Mouse (Mus musculus) urinary bladder, adult 2 months (tissue): ENCODE data around the gene 1110002E22Rik. TPM values are rescaled to one million over a fixed set of nuclear protein-coding genes. Genes with fewer than 3 reads are reported as not detected.

Experiments
- DNase-seq: peaks from one replicate; pipeline ENCODE4 v3.0.0; 2022; ENCODE audit warnings: low spot score
- polyA plus RNA-seq: library from polyadenylated mRNA; depleted of rRNA; stranded (reverse); fragments of >200 nt; gene quantifications from 2 replicates; pipeline ENCODE4 v1.2.3, GENCODE M21; 2012

The 1110002E22Rik gene
- polyA plus RNA-seq, 1 experiment, result 0.03 TPM

DNA sequence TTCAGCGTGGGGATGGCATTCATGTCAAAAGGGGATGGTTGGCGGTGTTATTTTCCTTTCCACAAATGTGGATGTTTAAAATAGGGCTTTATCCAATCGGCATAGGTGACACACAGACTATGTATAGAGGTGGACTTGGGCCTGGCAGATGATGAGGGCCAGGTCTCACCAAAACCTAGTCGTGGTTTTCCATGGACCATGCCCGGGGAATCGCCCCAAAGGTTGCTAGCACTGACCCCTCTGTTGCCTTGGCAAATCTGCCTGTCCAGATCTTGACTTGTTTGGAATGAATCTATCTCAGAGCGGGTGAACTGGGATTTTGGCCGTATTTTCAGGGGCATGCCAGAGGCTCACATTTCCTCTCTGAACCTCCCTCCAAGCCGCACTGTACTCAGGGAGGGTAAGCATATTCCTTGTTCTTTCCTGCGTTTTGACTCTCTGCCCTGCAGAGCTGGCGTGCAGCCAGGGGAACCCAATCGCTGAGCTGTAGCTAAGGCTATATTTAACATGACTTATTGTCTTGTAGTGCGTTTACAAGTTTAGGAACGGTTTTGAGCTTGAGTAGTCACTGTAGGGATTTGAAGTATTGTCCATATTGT, 1.0 kb upstream of the 1110002E22Rik start:
- no peak for DNase-seq

DNA sequence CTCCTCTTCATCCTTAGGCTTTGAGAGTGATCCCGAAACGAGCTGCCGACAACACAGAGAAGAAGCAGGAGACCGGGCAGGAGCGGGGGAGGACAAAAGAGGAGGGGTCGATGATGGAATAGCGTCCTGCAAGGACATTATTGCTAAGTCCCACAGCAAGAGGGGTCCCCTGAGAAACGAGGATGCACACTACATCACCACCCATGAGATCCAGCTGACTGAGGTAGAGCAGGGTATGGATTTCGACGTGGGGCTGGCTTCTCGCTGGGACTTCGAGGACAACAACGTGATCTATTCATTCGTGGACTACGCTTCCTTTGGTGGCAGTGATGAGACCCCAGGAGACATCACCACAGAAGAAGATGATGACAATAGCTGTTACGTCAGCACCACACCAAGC, 1.1 kb downstream of the 1110002E22Rik start:
- no peak for DNase-seq

DNA sequence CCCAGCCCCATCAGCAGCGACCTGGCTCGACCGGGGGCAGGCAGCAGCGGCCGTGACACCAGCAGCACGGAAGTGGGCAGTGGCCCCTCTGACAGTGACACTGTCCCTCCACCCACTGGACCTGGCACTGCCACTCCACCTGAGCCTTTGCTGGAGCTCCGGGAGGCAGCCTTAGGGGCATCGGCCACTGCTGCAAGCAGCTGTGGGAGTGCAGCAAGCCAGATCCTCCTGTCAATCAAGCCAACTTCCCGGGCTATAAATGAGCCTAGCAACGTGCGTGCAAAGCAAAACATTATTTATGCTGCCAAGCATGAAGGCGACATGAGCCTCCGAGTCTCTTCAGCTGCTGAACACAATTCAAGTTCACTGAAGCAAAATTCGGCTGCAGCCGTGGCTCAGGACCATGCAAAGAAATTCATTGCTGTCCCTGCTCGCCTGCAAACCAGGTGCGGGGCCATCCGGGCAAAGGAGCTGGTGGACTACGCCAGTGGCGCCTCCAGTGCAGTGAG, 1.6 kb downstream of the 1110002E22Rik start:
- DNase-seq, result no peak

DNA sequence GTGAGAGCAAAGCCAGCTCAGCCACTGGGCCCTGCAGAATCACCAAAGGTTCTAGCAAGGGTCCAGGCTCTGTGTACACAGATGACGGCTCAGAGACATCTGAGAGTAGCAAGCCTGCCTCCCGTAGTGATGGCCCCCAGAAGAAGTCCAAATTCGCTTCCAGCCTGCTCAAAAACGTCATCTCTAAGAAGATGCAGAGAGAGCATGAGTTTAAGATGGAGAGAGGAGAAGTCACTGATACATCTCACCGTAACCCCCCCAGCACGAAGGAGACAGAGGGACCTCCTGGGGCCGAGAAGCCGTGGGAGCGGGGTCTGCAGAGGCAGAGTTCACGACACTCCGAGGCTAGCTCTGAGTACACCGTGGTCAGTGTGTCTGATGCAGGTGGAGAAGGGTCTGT, 2.4 kb downstream of the 1110002E22Rik start, which contains the start of gene Gm5105:
TSS of gene Gm5105 (minus strand) at position 101 of the 400 bp plus-strand sequence.
- no peak for DNase-seq

DNA sequence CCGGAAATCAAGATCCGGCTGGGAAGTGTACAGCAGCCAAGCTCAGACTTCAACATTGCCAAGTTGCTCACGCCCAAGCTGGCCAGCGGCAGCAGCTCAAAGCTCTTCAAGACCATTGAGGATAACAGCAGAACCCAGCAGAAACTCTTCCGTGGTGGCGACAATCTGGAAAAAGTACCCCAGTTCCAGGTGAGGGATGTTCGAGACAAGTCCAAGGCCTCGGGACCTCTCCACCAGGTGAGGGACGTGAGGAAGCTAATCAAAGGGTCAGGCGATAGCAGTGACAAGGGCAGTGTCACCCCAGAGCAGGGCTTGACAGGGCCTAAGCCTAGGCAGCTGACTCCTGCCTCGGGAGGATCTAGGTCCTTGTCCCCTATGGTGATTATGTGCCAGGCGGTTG, 3.3 kb downstream of the 1110002E22Rik start:
- no peak for DNase-seq

DNA sequence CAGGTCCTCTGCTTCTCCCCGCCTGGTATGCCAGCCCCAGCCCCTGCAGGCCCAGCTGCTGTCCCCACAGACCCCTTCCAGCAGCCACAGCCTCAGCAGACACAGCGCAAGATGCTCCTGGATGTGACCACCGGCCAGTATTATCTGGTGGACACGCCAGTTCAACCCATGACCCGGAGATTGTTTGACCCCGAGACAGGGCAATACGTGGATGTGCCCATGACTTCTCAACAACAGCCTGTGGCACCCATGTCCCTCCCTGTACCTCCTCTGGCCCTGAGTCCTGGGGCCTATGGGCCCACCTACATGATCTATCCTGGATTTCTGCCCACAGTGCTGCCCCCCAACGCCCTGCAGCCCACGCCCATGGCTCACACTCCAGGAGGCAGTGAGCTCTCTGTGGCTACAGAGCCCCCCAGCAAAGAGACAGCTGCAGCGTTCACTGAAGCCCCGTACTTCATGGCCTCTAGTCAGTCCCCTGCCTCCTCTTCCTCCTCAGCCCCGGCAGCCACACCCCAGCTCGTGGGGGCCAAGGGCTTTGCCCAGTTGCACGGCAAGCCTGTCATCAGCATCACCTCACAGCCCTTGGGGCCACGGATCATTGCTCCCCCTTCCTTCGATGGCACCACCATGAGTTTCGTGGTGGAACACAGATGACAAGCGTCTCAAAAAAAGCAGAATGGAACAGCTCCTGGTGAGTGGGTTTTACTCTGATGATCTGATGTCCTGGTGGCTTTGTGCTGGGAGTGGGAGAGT, 5.1 kb downstream of the 1110002E22Rik start:
- no peak for DNase-seq

DNA sequence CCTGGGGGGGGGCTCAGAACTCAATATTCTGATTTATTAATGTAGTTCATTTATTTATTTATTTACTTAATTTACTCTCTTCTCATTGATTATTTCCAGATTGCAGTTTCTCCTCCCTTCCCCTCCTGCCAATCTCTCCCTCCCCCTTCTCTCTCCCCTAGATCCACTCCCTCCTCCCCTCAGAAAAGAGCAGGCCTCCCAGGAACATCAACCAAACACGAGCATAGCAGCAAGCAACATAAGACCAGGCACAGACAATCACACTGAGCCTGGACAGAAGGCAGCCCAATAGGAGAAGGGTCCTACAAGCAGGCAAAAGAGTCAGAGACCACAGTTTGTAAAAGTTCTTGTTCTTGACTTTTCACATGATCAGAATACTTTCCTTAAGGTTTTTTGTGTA, 6.2 kb downstream of the 1110002E22Rik start:
- DNase-seq, result no peak

DNA sequence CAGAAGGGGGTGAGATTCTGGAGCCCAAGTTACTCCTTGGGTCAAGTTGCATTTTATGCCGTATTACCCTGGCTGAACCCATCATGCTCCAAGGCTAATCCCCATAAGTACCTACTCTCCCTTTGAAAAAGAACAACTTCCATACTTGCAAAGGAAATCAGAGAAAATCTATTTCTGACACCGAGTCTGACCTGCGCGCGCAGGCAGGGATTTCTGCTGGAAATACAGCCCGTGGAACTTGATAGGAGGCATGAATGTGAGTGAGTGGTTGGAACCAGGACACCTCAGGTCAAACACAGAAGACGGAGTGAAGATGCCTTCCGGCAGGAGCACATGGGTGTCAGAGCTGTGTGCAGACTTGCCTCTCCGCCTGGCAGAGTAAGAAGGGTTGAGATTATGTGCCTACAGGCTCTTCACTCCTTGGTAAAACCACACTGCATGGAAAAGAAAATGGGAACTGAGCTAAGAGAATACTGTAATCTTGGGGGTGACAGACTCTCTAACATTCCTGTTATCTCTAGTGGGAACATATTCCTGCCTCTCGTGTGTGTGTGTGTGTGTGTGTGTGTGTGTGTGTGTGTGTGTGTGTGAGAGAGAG, 6.7 kb downstream of the 1110002E22Rik start:
- DNase-seq, result no peak

DNA sequence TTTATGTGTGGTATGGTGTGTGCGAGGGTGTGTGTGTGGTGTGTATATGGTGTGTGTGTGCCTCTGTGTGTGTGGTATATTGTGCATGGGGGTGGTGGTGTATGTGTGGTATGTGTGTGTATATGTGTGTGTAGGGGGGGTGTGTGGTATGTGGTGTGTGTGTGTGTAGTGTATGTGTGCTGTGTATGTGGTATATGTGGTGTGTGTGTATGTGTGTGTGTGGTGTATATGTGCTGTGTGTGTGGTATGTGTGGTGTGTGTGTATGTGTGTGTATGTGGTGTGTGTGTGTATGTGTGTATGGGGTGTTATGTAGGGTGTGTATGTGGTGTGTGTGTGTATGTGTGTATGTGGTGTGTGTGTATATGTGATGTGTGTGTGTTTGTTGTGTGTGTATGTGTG, 9.4 kb downstream of the 1110002E22Rik start:
- DNase-seq, result no peak

DNA sequence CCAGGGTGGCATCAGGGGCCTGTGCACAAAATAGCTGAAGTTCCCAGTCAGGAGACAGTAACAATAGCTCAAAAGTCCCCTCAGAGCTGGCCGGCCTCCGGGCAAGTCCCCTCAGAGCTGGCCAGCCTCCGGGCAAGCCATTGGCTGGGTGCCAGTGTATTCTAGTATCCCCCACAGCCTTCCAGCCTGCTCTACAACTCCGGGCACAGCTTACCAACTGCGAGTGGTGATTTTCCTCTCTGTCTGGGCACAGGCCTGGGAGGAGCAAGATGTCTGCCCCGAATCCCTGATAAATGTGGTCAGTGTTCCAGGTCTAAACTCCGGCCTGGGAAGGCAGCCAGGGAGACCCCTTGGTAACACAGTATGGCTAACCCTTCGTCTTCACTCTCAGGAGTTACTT, 10.4 kb downstream of the 1110002E22Rik start:
- DNase-seq, result no peak

DNA sequence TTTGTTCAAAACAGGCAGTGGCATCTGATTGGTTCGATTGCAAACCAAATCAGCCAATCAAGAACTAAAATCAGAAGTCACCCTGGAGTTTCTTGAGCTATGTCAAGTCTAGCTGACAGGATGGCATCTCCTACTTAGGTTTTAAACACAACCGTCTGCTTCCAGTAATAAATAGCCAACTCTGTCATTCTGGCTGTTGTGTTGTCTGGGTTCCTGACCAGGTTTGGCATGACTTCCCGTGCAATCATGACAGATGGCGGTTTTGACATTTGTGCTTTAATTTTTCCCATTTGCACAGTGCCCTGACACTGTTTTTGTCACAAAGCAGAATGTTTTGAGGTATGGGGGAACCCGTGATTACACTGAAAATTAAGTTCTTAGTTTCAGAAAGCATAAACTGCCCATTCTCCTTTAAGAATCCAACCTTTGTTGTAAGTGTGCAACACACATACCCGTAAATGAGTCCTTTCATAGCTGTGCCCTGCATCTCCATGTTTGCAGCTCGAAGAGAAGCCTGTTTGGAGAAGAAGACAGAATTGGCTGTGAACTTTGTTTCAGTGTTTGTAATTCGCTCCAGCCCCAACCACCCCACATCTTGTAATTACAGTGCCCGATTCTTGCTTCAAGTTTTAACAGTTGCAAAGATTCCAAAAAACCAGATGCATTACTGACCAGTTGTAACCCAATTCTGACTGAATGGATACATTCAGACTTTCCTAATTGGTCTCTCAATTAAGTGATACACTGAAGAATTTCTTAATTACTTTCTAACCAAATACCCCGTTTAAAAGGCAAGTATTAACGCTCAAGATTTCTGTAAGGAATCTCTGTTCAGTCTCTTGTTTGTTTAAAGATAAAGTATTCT, 12.9 kb downstream of the 1110002E22Rik start:
- DNase-seq, result no peak

DNA sequence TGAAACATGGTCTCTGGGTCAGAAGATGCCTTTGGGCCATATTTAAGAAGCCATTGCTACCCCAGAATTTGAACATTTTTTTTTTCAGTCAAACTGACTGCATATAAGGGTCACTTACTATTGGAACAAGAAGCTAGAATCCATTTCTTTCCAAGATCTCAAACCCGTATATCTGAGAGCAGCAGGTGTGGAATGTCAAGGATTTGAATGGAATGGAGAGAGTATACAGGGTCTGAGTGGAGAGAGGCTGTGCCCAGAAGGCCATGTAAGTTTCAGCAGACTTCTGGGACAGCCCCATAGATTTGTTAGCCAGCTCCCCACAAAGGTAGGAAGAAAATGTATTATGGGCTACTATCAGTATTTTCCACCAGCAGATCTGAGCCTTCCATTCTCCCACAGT, 13.8 kb downstream of the 1110002E22Rik start:
- DNase-seq, result no peak

DNA sequence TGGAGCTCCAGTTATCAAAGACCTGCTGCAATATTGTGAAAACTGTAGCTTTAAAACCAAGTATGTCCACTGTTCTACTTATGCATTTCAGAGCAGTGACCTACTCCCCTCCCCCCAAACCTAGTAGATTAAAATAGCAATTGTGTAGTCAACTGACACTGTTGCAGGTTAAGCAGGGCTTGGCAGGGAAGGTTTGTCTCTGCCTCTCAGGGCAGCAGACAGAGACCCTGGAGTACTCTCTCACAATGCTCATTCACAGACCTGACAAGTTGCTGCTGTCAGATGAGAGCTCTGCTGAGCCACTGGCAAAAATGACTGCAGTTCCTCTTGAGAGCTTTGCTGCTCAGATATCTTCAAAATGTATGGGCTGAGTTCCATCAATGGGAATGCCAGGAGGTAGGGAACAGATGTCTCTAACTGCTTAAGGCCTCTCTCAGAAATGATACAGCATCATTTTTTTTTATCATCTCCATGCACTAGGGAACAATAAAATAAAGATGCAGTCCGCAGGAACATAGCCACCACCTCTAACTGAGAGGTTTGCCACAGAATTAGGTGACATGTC, 18.3 kb downstream of the 1110002E22Rik start:
- no peak for DNase-seq

DNA sequence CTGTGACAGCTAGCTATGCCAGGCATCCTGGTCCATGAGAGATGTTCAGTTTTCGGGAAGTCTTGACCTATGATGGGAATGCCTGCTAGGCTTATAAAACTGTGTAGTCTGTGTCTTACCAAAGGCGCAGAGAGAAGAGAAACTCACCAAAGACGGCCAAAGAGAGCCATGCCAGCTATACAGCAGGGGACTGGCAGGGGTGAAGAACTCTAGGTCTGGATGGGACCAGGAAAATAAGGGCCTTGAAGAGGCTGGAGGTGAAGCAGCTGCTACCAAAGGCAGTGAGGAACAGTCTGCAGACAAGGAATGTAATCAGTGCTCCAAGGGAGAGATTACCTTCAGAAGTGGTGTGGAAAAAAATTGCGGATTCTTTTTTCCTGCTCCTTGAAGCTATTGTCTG, 19.0 kb downstream of the 1110002E22Rik start:
- no peak for DNase-seq

DNA sequence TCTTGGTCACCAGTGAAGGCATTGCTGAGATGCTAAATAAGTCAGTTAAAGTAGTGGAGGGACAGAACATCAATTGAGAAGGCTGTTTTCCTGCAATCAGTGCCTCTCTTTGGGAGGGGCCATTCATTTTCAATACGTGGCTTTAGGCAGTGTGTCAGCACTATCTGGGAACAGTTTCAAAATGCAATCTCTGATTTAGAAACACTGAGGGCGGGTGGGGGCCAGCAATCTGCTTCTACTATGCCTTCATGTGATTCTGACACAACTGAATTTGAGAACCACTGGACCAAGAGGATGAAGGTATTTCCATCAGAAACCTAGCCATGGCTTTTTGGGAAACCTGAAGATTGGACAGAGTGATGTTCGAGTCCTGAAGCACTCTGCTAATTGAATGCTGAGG, 30.4 kb downstream of the 1110002E22Rik start:
- no peak for DNase-seq

DNA sequence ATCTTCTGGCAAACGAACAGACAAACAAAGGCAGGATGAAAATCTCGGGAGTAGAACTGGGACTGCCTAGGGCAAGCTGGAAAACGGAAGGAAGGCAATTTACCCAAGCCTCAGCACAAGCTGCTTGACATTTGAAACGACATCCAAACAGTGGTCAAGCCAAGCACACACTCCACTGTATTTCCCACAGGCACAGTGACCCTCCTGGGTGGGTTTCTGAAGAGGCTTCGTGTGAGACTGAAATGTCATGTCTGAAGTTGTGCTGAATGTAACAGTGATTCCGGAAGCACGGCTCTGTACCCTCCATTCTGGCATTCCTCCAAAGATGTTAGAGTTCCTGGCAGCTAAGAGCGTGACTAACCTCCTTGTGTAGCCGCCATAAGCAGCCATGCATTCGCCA, 30.9 kb downstream of the 1110002E22Rik start:
- no peak for DNase-seq

DNA sequence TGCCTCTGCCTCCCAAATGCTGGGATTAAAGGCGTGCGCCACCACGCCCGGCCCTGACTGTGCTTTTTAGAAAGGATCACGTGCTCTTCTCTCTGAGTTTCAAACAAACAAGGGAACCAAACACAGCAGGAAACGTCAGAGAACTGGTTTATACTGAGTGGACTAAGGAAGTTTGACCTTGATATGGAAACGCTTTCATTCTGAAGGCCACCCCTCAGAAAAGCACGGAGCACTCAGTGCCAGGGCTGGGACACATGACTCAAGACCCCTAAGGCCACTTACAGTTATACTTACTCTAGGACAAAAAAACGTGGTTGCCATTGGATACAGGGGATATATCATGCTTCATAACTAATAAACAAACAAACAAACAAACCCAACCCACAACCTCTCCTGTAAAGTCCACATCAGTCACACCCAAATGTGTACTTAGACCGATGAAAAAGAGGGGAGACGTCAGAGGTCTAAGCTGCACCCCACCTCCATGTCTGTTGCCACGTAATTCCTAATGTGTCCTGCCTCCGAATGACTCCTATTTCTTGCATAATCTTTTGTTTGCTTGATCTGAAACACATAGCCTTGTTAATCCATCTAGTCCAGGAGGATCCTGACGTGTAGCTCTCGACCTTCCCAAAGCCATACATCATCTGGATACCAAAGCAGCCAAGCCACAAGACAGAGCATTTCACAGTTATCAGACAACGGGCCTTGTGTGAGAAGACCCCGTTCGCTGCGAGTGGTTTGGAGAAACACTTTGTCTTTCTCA, 31.6 kb downstream of the 1110002E22Rik start:
- DNase-seq, result no peak

DNA sequence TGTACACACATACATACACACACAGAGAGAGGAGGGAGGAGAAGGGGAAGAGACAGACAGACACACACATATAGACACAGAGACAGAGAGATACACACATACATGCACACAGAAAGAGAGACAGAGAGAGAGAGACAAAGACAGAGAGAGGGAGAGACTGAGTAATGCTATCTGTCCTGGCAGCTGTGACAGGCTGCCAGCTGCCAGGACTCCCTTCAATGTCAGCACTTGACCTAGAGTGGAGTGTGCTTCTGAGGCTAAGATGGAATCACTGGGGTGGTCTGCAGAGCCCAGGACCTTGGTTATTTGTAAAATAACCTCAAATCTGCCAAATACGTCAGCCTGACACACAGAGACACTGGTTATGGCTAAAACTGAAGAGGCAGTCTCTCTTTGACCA, 32.9 kb downstream of the 1110002E22Rik start:
- no peak for DNase-seq

DNA sequence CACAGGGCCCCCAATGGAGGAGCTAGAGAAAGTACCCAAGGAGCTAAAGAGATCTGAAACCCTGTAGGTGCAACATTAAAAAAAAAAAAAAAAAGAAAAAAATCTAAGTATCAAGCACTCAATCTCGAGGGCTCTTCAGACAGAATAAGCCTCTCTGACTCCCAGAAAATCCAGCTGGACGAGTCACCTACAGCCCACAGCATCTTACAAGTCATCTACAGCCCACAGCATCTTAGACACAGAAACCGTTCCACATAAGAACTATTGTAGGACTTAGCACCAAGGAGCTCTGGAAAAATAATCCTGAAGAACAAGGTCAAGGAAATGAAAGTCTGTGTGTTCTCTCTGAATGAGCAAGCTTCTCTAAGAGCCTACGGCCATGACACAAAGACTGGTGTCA, 37.1 kb downstream of the 1110002E22Rik start:
- DNase-seq, result no peak

DNA sequence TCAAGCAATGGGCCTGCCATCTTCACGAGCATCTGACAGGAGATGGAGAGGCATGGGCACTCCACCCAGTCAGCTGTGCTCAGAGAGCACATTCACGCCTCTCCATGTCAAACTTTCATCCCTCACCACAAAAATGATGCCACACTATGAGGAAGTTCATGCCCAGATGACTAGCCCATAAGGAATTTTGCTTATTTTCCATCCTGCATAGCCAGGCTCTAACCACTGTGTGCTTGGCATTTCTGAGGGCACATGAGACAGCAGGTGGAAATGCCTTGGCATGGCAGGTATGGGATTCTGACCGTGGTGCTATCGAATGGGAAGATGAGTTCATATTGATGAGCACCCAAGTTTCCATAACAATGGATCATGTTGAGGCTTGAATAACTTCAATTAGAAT, 38.8 kb downstream of the 1110002E22Rik start:
- DNase-seq, result no peak

DNA sequence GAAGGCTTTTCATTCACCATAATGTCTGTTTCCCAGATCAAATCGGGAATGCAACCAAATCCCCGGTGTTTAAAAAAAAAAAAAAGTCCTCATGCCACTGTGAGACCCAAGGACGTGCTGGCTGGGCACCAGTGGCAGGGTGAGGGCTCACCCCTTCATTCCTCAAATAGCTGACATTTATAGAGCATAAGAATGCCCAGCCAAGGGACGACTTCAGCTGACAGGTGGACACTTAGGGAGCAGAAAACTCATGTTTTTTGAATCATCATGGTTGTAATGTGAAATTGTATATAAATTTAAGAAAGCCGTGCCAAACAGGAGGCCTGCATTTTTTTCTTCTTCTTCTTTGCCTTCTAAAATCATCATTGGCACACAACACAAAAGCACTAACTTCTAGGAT, 40.2 kb downstream of the 1110002E22Rik start:
- no peak for DNase-seq
